Mouse (Mus musculus): Measurements from ENCODE around the gene Cnnm2. TPM values are rescaled to one million over a fixed set of nuclear protein-coding genes. Genes with fewer than 3 reads are reported as not detected.

The Cnnm2 gene
- 17.4 and 22.0 TPM in 2 replicates for polyA plus RNA-seq (2012)

DNA sequence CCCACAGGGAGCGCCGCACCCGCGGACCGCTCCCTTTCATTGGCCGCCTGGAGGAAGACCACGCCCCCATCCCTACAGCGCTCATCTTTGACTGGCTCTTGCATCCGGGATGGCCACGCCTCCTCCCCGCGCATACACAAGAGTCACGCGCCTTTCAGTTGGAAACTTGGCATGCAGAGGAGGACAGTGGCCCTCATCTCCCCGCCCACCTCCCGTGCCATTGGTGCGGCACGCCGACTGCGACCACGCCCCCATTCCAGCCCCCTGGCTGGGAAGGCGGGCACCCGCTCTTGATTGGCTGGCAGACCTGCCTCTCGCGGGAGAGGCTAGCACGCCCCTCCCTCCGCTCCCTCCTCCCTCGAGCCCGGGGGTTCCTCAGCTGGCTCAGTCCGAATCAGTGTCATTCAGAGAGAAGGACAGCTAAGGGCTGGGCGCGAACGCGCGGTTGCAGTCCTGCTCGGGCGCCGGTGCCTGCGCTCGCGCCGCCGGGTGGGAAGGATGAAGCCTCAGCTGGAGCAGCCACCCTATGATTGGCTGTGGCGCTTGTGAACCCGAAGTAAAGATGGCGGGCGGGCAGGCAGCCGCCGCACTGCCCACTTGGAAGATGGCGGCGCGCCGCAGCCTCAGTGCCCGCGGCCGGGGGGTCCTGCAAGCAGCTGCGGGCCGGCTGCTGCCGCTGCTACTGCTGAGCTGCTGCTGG lies at the start of gene Cnnm2:
Cnnm2 (plus strand) TSS at position 350 of the 700 bp plus-strand sequence.

Other genes with a start within 250 kb of the Cnnm2 start
- gene Arl3, start 188.4 kb upstream of the Cnnm2 start, polyA plus RNA-seq (2012): 14.5 and 19.0 TPM in 2 replicates
- gene Sfxn2, start 188.2 kb upstream of the Cnnm2 start, polyA plus RNA-seq (2012): 3.4 and 4.8 TPM in 2 replicates
- gene Wbp1l, start 162.5 kb upstream of the Cnnm2 start, polyA plus RNA-seq (2012): 49.4 and 51.1 TPM in 2 replicates
- not detected in 2 replicates for gene Cyp17a1, start 88.4 kb upstream of the Cnnm2 start, polyA plus RNA-seq (2012)
- gene Borcs7, start 71.7 kb upstream of the Cnnm2 start, polyA plus RNA-seq (2012): 0.97 and 1.1 TPM in 2 replicates
- gene As3mt, start 54.1 kb upstream of the Cnnm2 start, polyA plus RNA-seq (2012): 4.6 and 5.0 TPM in 2 replicates

Data from megakaryocyte-erythroid progenitor cell, adult 5 weeks (primary cell).